Mouse (Mus musculus) olfactory bulb, adult 2 months (tissue): ENCODE measurements at regions not wholly inside any gene's neighbourhood (a gene's known extent, or its start where the extent isn't known, plus 50 kb on each side); places are given as distances from the start of the nearest gene placed in this dataset.

ENCODE experiments used
- CTCF ChIP-seq: fragments of 200-500 bp; IDR thresholded peaks from 2 replicates; pipeline ENCODE4 v1.5.1; 2012; ENCODE audit warnings: low read depth, mild to moderate bottlenecking, low read length, moderate library complexity; ENCODE audit not compliant: insufficient read depth
- POLR2A ChIP-seq: fragments of 200-500 bp; IDR thresholded peaks from 2 replicates; pipeline ENCODE4 v1.6.1; 2012; ENCODE audit warnings: mild to moderate bottlenecking, low read depth, low read length, moderate library complexity; ENCODE audit not compliant: insufficient read depth

DNA sequence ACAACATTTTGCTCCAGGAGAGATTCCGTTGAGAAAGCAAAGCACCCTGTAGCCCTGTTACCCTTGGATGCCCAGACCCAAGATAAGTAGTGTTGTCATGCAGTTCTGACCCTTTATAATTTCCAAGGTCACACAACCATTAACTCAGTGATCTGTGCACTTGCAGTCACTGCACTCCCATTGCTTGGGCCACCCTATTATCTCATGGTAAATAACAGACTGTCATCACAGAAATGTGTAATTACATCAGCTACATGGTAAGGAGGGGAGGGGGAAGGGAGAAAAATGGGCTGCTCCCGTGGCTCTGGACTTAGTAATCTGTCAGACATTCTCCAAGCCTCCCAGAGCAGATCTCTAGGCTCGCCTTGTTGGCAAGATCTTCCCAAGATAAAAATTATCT is 93.8 kb upstream of the Cd180 start:
- TF ChIP-seq POLR2A (no peak), CTCF (no peak)
